Mouse (Mus musculus): ENCODE measurements around the gene Galnt18. TPM values are rescaled to one million over a fixed set of nuclear protein-coding genes. Genes with fewer than 3 reads are reported as not detected.

Galnt18 gene
- 8.1 and 9.7 TPM in 2 replicates for polyA plus RNA-seq (2014; fragmentation: Nextera tagmentation; extraction: Ambion mirVana)

DNA sequence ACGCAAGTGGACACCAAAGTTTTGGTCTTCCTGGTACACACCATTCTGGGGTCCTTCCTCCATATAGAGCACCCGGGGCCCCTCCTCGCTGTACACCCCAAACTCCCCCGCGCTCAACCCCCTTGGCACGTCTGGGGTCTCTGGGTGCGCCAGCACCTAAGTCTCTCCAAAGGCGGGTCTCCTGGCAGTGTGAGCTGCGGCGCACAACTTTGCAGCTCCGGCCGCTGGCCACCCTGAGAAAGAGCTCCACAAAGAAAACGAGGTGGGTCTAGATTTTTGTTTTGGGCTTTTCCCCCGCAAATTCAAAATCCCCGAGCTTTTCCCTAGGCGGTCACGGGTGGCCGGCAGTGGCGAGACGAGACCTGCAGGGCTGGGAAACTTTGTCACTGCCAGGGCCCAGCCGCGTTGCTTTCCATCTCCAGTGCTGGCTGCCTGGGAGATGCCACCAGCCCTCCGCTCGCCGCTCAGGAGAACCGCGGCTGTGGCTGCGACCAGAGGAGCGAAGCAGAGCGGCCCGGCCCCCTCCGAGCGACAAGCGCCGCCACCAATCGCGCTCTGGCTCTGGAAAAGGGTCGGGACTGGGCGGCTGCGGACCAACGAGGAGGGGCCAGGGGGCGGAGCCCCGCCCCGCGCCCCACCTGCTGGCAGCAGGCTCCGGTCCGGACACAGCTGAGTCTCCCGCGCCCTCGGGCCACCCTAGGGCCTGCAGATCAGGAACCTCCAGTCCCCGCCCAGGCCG, at the start of gene Galnt18:
Gene Galnt18, minus strand, starts transcription at position 474 of the 739 bp plus-strand sequence.
- ATAC-seq (ENCODE audit: insufficient read depth, low FRiP score, low TSS enrichment) = peak; percentile 98

DNA sequence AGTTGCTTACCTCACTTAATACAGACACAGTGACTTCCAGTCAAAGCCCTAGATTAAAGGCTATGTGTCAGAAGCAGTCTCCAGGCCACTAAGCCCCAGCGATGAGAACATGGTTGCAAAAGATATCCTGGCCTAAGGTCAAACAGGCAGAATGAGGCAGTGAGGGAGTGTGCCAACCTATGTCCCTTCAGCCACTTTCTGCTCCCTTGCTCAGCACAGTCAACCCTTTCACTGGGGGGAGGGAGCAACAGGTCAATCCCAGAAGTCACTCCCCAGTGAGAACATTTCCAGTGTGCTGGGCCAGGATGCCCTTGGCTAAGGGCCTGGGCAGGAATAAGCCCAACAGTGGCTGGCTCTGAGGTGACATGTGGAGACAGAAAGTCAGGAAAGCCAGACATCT, 47.6 kb upstream of the Galnt18 start:
- H3K27me3 ChIP-seq (ENCODE audit: control insufficient read depth, insufficient read depth, low read length) = no peaks in the 10 kb centered on the region
- DNase-seq (ENCODE audit: low spot score) (no peak), ATAC-seq (ENCODE audit: insufficient read depth, low FRiP score, low TSS enrichment) (no peak)
- WGBS = 100% methylated on average over 1 of the region's 1 CpGs
- no peaks in the 10 kb centered on the region for H3K4me1 ChIP-seq (ENCODE audit: control insufficient read depth, insufficient read depth, low read length)
- H3K27ac ChIP-seq (ENCODE audit: low read depth, low read length) = no peak overlapping the region
- no peak overlapping the region for H3K4me2 ChIP-seq (ENCODE audit: low read depth)
- H3K36me3 ChIP-seq (ENCODE audit: control insufficient read depth, insufficient read depth, low read length) = no peaks in the 10 kb centered on the region
- H3K4me3 ChIP-seq (ENCODE audit: low read depth, low read length) = no peak overlapping the region
- no peaks in the 10 kb centered on the region for H3K9me3 ChIP-seq (ENCODE audit: control insufficient read depth, low read length)
- no peak overlapping the region for H3K9ac ChIP-seq (ENCODE audit: low read length)

More for the DNA sequence above, at the start of gene Galnt18:
- 1% methylated on average over 52 of the region's 52 CpGs for WGBS
- H3K4me3 ChIP-seq (ENCODE audit: low read depth, low read length) = peak within 1 kb of the TSS; percentile 43
- H3K9ac ChIP-seq (ENCODE audit: low read length) = peak within 1 kb of the TSS; percentile 54
- no peaks in the 10 kb centered on the region for H3K36me3 ChIP-seq (ENCODE audit: control insufficient read depth, insufficient read depth, low read length)
- H3K27me3 ChIP-seq (ENCODE audit: control insufficient read depth, insufficient read depth, low read length) = no peaks in the 10 kb centered on the region
- no peaks in the 10 kb centered on the region for H3K4me1 ChIP-seq (ENCODE audit: control insufficient read depth, insufficient read depth, low read length)
- no peak within 1 kb of the TSS for H3K27ac ChIP-seq (ENCODE audit: low read depth, low read length)
- DNase-seq (ENCODE audit: low spot score) = peak; percentile 94
- peak within 1 kb of the TSS; percentile 97 for H3K4me2 ChIP-seq (ENCODE audit: low read depth)
- no peaks in the 10 kb centered on the region for H3K9me3 ChIP-seq (ENCODE audit: control insufficient read depth, low read length)

GRCm38 (mm10) chr7:111813093-111813492, 33.3 kb upstream of the Galnt18 start:
- no peak for DNase-seq (ENCODE audit: low spot score)
- Histone ChIP-seq H3K9me3 (ENCODE audit: control insufficient read depth, low read length) (no peaks in the 10 kb centered on the region), H3K27me3 (ENCODE audit: control insufficient read depth, insufficient read depth, low read length) (no peaks in the 10 kb centered on the region), H3K9ac (ENCODE audit: low read length) (no peak overlapping the region), H3K4me3 (ENCODE audit: low read depth, low read length) (no peak overlapping the region), H3K36me3 (ENCODE audit: control insufficient read depth, insufficient read depth, low read length) (no peaks in the 10 kb centered on the region), H3K4me2 (ENCODE audit: low read depth) (no peak overlapping the region), H3K27ac (ENCODE audit: low read depth, low read length) (no peak overlapping the region), H3K4me1 (ENCODE audit: control insufficient read depth, insufficient read depth, low read length) (no peaks in the 10 kb centered on the region)
- 79% methylated on average over 1 of the region's 1 CpGs for WGBS
- ATAC-seq (ENCODE audit: insufficient read depth, low FRiP score, low TSS enrichment) = no peak

DNA sequence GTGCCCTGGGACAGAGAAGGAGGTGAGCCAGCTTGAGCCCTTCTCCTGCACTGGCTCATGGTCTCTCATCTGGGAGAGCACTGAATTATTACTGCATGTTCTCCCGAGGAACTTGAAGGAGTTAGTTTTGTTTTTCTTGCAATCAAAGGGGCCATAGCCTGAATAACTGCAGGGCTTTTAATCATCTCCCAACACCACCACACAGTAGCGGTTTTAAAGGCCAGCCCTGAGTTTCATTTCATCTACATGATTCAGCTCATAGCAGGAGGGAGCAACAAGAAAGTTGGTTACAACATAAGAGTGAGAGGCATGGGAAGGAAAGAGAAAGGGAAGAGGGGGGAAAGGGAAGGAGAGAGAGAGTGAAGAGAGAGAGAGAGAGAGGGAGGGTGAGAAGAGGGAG, 31.3 kb upstream of the Galnt18 start:
- no peak for DNase-seq (ENCODE audit: low spot score)
- no peaks in the 10 kb centered on the region for H3K9me3 ChIP-seq (ENCODE audit: control insufficient read depth, low read length)
- H3K4me3 ChIP-seq (ENCODE audit: low read depth, low read length) = no peak overlapping the region
- ATAC-seq (ENCODE audit: insufficient read depth, low FRiP score, low TSS enrichment) = no peak
- WGBS = 51% methylated on average over 2 of the region's 2 CpGs
- no peak overlapping the region for H3K4me2 ChIP-seq (ENCODE audit: low read depth)
- H3K4me1 ChIP-seq (ENCODE audit: control insufficient read depth, insufficient read depth, low read length) = no peaks in the 10 kb centered on the region
- H3K27me3 ChIP-seq (ENCODE audit: control insufficient read depth, insufficient read depth, low read length) = no peaks in the 10 kb centered on the region
- no peaks in the 10 kb centered on the region for H3K36me3 ChIP-seq (ENCODE audit: control insufficient read depth, insufficient read depth, low read length)
- H3K27ac ChIP-seq (ENCODE audit: low read depth, low read length) = no peak overlapping the region
- H3K9ac ChIP-seq (ENCODE audit: low read length) = no peak overlapping the region

DNA sequence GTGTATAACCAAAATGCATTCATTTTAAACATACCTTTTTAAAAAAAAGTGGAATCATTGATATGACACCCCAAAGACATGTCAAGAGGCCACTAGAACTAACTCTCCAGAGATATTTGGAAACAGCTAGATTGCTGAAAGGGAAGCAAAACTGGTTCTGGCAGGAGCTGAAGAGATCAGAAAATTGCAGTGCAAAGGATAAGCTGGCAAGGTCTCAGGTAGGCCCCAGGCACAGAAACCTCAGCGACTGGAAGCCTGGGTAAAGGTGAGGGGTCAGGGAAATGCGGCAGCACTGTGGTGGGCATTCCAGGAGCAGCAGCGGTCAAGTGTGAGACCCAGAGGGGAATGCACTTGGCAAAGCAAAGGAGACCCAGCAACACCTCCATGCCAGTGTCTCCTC, 30.0 kb upstream of the Galnt18 start:
- DNase-seq (ENCODE audit: low spot score) = no peak
- Histone ChIP-seq H3K4me3 (ENCODE audit: low read depth, low read length) (no peak overlapping the region), H3K4me1 (ENCODE audit: control insufficient read depth, insufficient read depth, low read length) (no peaks in the 10 kb centered on the region), H3K9ac (ENCODE audit: low read length) (no peak overlapping the region), H3K9me3 (ENCODE audit: control insufficient read depth, low read length) (no peaks in the 10 kb centered on the region), H3K27ac (ENCODE audit: low read depth, low read length) (no peak overlapping the region), H3K27me3 (ENCODE audit: control insufficient read depth, insufficient read depth, low read length) (no peaks in the 10 kb centered on the region), H3K36me3 (ENCODE audit: control insufficient read depth, insufficient read depth, low read length) (no peaks in the 10 kb centered on the region), H3K4me2 (ENCODE audit: low read depth) (no peak overlapping the region)
- no peak for ATAC-seq (ENCODE audit: insufficient read depth, low FRiP score, low TSS enrichment)
- 73% methylated on average over 3 of the region's 3 CpGs for WGBS

DNA sequence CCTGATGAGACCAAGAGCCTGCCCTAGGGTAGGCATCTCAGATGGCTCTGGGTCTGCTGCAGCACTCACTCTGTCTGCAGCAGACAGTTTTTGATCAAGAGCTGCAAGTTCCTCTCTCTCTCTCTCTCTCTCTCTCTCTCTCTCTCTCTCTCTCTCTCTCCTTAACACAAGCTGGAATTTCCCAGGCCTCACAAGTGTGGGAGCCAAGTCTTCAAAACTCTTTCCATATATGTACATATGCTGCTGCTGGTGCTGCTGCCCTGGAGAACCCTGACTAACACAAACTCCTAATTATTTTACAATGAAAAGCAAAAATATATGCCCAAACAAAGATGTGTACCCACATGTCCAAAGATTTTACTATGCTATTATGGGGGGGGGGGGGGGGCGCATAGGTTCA, 26.3 kb upstream of the Galnt18 start:
- Histone ChIP-seq H3K27me3 (ENCODE audit: control insufficient read depth, insufficient read depth, low read length) (no peaks in the 10 kb centered on the region), H3K4me2 (ENCODE audit: low read depth) (no peak overlapping the region), H3K9ac (ENCODE audit: low read length) (no peak overlapping the region), H3K4me3 (ENCODE audit: low read depth, low read length) (no peak overlapping the region), H3K27ac (ENCODE audit: low read depth, low read length) (no peak overlapping the region), H3K36me3 (ENCODE audit: control insufficient read depth, insufficient read depth, low read length) (no peaks in the 10 kb centered on the region), H3K4me1 (ENCODE audit: control insufficient read depth, insufficient read depth, low read length) (no peaks in the 10 kb centered on the region), H3K9me3 (ENCODE audit: control insufficient read depth, low read length) (no peaks in the 10 kb centered on the region)
- no peak for ATAC-seq (ENCODE audit: insufficient read depth, low FRiP score, low TSS enrichment)
- 82% methylated on average over 1 of the region's 1 CpGs for WGBS
- no peak for DNase-seq (ENCODE audit: low spot score)

- ATAC-seq (ENCODE audit: insufficient read depth, low FRiP score, low TSS enrichment) (no peak), DNase-seq (ENCODE audit: low spot score) (no peak)
- Histone ChIP-seq H3K4me1 (ENCODE audit: control insufficient read depth, insufficient read depth, low read length) (no peaks in the 10 kb centered on the region), H3K27me3 (ENCODE audit: control insufficient read depth, insufficient read depth, low read length) (no peaks in the 10 kb centered on the region), H3K4me2 (ENCODE audit: low read depth) (no peak overlapping the region), H3K4me3 (ENCODE audit: low read depth, low read length) (no peak overlapping the region), H3K9me3 (ENCODE audit: control insufficient read depth, low read length) (no peaks in the 10 kb centered on the region), H3K27ac (ENCODE audit: low read depth, low read length) (no peak overlapping the region), H3K9ac (ENCODE audit: low read length) (no peak overlapping the region), H3K36me3 (ENCODE audit: control insufficient read depth, insufficient read depth, low read length) (no peaks in the 10 kb centered on the region)
- 88% methylated on average over 4 of the region's 4 CpGs for WGBS
These were observed 24.9 kb upstream of the Galnt18 start for GRCm38 (mm10) chr7:111804646-111805045.

DNA sequence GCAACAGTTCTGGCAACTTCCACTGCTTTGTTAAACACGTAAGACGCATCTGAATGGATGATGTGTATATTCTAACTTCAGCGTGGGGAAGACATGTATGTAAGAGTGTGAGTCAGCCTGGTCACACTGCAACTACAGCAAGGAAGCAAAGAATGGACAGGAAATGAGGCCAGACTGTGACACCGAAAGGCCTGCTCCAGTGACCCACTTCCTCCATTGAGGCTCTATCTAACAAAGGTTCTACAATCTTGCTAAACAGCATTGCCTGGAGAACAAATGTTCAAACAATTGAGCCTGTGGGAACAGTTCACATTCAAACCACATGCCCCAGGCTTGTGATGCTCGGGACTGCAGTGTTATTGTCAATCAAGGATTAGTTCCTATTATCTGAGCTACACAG, 21.0 kb upstream of the Galnt18 start:
- 83% methylated on average over 5 of the region's 5 CpGs for WGBS
- H3K4me2 ChIP-seq (ENCODE audit: low read depth) = no peak overlapping the region
- no peak for DNase-seq (ENCODE audit: low spot score)
- H3K9me3 ChIP-seq (ENCODE audit: control insufficient read depth, low read length) = no peaks in the 10 kb centered on the region
- H3K4me3 ChIP-seq (ENCODE audit: low read depth, low read length) = no peak overlapping the region
- H3K36me3 ChIP-seq (ENCODE audit: control insufficient read depth, insufficient read depth, low read length) = no peaks in the 10 kb centered on the region
- ATAC-seq (ENCODE audit: insufficient read depth, low FRiP score, low TSS enrichment) = no peak
- H3K9ac ChIP-seq (ENCODE audit: low read length) = no peak overlapping the region
- no peak overlapping the region for H3K27ac ChIP-seq (ENCODE audit: low read depth, low read length)
- no peaks in the 10 kb centered on the region for H3K4me1 ChIP-seq (ENCODE audit: control insufficient read depth, insufficient read depth, low read length)
- H3K27me3 ChIP-seq (ENCODE audit: control insufficient read depth, insufficient read depth, low read length) = no peaks in the 10 kb centered on the region

DNA sequence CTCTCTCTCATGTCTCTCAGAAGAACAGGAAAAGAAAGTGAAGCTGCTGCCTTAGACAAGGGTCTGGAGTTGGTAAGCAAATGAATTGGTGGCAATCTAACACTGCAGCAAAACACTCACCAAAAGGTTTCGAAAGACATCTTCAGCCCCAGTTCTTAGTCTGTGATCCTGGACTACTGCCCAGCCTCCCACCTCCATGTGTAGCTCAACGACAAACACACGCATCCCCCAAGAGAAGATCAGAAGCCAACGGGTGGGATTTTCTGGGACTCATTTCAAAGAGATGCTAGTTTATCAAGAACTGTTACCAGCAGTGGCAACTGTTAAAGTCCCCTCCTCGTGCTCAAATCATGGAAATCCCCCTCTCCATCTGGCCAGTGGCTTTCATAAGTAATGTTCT, 20.3 kb upstream of the Galnt18 start:
- 81% methylated on average over 5 of the region's 5 CpGs for WGBS
- Histone ChIP-seq H3K9ac (ENCODE audit: low read length) (no peak overlapping the region), H3K9me3 (ENCODE audit: control insufficient read depth, low read length) (no peaks in the 10 kb centered on the region), H3K27ac (ENCODE audit: low read depth, low read length) (no peak overlapping the region), H3K4me3 (ENCODE audit: low read depth, low read length) (no peak overlapping the region), H3K4me1 (ENCODE audit: control insufficient read depth, insufficient read depth, low read length) (no peaks in the 10 kb centered on the region), H3K36me3 (ENCODE audit: control insufficient read depth, insufficient read depth, low read length) (no peaks in the 10 kb centered on the region), H3K27me3 (ENCODE audit: control insufficient read depth, insufficient read depth, low read length) (no peaks in the 10 kb centered on the region), H3K4me2 (ENCODE audit: low read depth) (no peak overlapping the region)
- no peak for DNase-seq (ENCODE audit: low spot score)
- ATAC-seq (ENCODE audit: insufficient read depth, low FRiP score, low TSS enrichment) = no peak
